Mouse (Mus musculus): ENCODE measurements around the gene Cyp2b10.
"Not testable (repeated sequence)": the region's sequence is repeated elsewhere in the genome, so short reads cannot be mapped to it uniquely, and the experiment has no call there.

The Cyp2b10 gene

DNA sequence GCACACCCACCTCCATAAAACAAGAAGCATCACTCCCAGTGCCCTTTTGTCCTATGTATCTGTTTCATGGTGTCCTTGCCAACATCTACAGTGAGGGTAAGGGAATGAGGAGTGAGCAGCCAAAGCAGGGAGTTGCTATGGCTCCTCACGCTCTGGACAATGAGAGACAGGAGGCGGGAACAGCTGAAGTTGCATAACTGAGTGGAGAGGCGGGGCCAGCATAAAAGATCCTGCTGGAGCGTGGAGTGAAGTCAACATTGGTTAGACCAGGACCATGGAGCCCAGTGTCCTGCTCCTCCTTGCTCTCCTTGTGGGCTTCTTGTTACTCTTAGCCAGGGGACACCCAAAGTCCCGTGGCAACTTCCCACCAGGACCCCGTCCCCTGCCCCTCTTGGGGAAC lies at the start of gene Cyp2b10:
TSS of gene Cyp2b10 (plus strand) at position 210 of the 400 bp plus-strand sequence.
- ATAC-seq (ENCODE audit: insufficient number of reproducible peaks, low FRiP score, low TSS enrichment): no peak

DNA sequence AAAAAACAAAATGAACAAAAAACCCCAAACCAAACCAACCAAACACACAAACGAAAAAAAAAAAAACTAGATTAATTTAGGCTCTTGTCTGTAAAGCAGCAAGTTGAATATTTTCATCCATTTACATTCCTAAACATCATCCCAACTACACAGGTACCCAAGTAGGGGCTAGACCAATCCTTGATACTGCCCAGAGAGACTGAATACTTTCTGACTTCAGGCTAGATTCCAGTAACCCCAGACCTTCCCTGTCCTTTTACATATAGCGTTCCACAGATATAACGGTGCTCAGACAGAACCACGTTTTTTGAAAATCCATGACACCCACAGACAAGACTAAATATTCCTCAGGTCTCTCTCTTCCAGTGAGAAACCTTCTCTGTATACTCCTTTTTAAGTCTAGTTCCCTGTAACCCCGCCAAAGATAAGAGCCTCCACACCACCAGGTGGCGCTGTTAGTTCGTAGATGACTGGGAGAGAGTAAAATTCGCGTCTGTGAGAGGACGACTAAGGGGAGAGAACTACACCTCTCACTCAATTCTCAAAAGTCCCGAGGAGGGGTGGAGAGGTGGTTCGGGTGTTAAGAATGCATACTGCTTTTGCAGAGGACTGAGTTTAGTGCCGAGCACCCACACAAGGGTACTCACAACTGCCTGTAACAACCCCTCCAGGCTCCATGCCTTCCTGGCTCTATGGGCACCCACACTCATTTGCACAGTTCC lies 49.5 kb upstream of the Cyp2b10 start:
- no peak for ATAC-seq (ENCODE audit: insufficient number of reproducible peaks, low FRiP score, low TSS enrichment)

DNA sequence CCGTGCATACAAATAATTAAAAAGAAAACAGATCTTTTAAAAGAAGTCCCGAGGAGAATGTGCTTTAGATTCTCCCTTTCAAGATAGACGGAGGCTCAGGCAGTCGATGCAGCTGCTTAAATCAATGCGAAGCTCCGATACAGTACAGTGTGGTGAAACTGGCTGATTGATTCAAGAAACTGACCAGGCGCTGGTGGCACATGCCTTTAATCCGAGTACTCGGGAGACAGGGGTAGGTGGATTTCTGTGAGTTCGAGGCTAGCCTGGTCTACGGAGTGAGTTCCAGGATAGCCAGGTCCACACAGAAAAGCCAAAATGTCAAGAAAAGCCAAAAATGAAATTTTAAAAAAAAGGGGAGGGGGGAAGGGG lies 49.0 kb upstream of the Cyp2b10 start:
- ATAC-seq (ENCODE audit: insufficient number of reproducible peaks, low FRiP score, low TSS enrichment): no peak

DNA sequence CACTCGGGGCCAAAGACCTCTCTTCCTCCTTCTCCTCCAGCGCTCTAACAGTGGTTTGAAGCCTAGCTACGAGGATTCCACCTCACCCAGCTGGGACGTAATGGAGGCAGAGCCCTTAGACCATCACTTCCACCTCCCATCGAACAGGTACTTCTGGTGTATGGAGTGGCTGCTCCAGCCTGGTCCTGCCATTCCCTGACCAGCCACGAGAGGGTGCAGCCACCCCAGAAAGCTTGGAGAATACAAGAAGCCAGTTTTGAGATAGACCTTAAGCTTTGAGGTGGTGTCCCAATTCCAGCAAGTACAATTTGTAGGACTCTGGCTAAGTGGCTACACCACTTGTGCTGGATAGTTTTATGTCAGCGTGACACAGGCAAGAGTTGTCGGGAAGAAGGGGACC lies 42.3 kb upstream of the Cyp2b10 start:
- ATAC-seq (ENCODE audit: insufficient number of reproducible peaks, low FRiP score, low TSS enrichment): no peak

DNA sequence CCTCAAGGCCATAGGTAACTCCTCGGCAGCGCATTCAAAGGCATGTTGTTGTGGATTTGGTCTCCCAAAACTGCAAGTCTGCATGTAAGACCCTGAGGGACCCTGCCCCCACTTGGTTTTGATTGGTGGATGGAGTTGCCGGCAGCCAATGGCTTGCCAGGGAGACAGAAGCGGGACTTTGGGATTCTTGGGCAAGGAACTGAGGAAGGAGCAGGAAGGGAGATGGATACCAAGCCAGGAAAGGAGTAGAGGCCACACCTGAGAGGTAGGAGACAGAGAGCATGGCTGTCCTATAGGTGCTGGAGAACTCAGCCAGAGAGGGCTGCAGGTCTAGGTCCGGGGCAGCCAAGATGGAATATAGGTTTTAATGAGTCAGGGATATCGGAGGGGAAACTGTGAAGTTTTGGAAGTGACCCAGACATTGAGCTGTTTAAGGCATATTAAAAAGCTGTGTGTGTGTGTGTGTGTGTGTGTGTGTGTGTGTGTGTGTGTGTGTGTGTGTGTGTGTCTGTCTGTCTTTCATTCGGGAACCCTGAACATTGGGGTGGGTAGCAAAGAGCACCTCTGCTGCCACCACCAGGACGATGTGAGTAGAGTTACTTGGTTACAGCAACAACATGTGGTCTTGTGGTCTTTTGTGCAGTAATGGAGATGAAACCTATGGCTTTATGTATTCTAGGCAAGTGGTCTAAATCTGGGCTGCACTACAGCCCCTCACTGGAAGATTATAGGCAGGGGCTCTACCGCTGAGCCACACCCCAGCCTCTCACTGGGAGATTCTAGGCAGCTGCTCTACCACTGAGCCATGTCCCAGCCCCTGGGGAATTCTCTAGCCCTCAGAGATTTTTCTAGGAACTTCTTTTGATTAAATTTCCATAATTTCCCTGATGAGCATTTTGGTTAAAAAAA lies 37.2 kb upstream of the Cyp2b10 start:
- no peak for ATAC-seq (ENCODE audit: insufficient number of reproducible peaks, low FRiP score, low TSS enrichment)

DNA sequence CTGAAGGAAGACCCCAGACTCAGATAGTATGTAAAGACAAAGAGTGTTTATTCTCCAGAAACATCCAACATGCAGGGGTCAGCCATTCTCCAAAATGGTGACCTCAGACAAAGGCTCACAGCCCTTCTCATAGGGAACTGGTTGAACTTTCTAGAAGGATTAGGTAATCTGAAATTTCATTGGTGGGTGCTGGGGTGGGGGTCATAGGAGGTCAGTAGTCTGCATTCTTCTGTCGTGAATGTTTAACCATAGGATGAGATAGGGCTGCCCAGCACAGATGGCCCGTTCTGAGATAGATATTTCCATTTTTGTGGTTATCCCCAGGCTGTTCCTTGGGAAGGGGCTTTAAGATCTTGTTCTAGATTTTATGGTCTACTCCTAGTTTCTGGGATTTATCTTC lies 35.1 kb upstream of the Cyp2b10 start:
- ATAC-seq (ENCODE audit: insufficient number of reproducible peaks, low FRiP score, low TSS enrichment): no peak

DNA sequence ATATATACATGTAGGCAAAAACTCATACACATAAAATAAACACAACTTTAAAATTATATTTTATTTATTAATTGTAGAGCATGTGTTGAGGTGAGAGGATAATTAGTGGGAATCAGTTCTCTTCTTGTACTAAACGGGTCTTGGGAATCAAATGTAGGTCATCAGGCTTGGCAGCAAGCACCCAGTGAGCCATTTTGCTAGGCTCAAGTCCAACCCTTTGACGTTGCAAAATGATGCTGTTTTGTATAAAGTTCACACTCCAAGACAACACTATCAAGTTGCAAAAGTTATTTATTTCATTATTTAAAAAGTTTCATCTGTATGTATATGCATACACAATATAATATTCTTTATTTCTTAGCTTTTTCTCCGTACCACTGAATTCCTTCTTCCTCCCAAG lies 33.7 kb upstream of the Cyp2b10 start:
- ATAC-seq (ENCODE audit: insufficient number of reproducible peaks, low FRiP score, low TSS enrichment): no peak

DNA sequence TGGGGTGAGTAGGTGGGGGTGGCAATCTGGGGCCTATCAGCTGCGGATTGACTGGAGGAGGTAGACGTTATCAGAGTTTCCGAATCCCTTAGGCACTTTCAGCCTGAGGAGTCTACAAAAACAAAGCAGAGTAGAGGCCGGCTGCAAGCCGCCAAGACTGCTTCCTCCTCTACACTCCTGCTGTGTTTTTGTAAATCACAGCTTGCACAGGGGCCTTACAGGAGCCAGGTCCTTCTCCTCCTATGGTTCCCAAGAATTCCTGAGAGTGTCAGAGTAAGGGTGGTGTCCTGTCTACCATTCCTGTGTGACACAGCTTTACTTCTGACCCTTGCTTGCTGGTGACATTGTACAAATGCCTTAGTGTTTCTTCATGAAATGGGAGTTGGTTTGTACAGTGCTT lies 32.6 kb upstream of the Cyp2b10 start:
- ATAC-seq (ENCODE audit: insufficient number of reproducible peaks, low FRiP score, low TSS enrichment): no peak

DNA sequence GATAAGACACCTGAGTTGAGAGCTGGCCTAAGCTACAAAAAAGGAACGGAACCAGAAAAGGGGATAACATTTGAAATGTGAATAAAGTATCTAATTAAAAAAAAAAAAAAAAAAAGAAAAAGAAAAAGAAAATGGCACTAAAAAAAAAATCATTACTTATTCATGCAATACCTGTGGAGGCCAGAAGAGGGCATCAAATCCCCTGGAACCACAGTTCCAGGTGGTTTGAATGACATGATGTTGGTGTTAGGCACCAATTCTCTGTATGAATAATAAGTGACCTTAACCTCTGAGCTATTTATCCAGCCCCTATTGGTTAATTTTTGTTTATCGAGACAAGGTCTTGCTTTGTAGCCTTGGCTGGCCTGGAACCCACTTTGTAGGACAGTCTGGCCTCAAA lies 27.6 kb upstream of the Cyp2b10 start:
- no peak for ATAC-seq (ENCODE audit: insufficient number of reproducible peaks, low FRiP score, low TSS enrichment)

DNA sequence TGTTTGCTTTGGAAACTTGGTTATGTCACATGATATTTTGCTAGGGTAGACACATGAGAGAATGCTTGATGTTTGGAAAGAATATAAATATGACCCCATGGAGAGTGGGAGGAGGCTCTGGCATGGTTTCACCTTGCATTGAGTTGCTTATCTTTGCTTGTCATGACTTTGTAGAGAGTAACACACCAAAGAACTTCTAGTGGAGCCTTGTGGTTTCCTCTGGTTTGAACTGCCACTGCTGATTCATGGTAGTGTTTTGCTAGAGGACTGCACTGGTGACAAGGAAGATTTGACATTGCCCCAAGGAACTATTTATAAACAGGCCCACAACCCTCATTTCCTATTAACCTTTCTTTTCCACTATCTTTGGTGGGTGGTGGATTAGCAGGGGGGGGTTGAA lies 24.8 kb upstream of the Cyp2b10 start:
- no peak for ATAC-seq (ENCODE audit: insufficient number of reproducible peaks, low FRiP score, low TSS enrichment)

DNA sequence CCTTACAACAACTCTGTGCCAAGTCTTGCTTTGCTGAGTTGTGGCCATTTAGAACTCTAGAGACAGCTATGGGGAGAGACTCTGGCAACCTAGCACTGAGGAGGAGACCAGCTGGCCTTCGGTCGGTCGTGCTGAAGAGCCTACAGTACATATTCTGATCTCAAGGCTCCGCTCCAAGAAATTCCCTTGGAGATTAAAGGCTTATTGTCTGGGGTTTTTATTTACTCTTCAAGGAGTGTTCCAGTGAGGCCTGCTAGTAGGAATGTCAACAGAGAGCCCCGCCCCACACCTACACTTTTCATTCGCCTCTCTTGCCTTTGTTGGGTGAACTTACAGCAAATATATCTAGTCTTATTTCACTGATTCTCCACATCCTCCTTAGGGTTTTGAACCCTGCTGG lies 18.7 kb upstream of the Cyp2b10 start:
- no peak for ATAC-seq (ENCODE audit: insufficient number of reproducible peaks, low FRiP score, low TSS enrichment)

DNA sequence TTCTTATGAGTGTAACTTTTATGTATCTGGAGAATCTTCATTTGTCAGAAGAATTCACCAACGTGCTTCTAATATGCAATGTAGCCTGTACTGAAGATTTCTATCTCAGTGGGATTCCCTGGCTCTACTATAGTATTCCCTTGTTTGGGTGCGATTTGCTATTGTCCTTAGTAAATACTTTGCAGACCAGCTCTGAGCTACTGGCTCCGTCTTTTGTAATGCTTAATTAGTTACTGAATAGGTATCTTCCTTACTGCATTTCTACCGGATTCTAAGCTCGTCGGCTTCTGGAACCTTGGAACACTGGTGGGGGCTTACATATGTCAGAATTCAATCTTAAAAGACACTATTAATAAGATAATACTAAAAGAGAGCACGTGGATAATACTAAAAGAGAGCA lies 16.7 kb upstream of the Cyp2b10 start:
- not testable (repeated sequence) for ATAC-seq (ENCODE audit: insufficient number of reproducible peaks, low FRiP score, low TSS enrichment)

DNA sequence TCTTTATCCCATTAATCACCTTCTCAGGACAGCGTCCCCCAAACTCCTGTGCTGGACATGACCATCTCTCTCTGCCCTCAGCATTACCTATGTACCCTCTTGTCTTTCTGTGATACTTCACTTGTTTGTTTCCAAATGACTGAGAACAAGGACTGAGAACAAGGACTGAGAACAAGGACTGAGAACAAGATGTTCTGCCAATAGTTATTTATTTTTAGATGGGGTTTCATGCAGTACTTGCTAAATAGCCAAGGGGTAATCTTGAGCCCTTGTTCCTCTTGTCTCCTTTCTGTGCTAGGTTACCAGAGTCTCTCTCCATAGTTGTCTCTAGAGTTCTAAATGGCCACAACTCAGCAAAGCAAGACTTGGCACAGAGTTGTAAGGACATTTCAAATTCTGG lies 13.1 kb upstream of the Cyp2b10 start:
- ATAC-seq (ENCODE audit: insufficient number of reproducible peaks, low FRiP score, low TSS enrichment): no peak

DNA sequence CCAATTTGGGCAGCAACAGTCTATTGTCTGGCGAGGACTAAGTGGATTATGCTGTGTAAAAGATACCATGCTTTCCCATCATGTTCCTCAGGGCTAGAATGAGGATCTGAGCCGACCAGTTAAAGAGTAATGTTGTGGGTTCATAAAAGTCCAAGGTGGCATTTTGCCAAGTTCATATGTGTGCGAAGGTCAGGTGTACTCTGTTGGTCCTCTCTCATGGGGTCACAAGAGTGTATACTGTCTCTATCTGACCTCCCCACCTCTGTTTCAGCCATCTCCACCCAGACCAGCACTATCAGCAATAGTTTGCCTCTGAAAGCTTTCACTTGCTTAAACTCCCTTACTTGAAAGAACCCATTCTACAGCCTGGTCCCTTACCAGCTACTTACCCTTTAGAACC lies 9.7 kb upstream of the Cyp2b10 start:
- no peak for ATAC-seq (ENCODE audit: insufficient number of reproducible peaks, low FRiP score, low TSS enrichment)

DNA sequence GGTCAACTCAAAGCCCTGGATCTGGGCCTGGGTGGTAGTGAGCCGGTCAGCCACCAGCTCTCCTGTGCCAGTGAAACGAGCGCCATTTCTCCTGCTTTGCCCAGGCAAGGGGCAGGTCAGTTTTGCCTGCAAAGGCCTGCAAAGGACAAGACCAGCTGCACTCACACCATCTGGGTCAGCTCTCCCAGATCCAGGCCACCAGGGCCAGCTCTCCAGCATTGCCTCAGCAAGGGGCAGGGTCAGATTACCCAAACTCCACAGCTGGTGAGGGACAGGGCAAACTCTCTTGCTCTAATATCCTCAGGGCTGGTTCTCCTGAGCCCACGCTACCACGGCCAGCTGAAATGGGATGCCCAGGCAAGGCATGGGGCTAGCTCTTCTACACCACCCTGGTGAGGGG lies 4.3 kb upstream of the Cyp2b10 start:
- ATAC-seq (ENCODE audit: insufficient number of reproducible peaks, low FRiP score, low TSS enrichment): no peak

DNA sequence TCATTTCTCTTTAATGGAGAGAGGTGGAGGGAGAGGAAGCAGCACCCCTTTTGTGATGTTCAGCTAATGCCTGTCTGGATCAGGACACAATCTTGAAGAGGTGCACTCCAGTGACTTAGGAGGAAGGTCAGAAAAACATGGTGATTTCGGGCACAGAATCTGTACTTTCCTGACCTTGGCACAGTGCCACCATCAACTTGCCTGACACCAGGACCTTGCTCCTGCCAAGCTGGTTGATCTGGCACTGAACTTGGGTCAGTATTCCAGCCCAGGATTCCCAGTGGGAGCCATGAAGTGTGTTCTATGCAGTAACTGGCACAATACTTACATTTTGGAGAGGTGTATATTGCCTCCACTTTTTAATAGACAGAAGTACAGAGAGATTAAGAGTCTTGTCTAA lies 2.3 kb upstream of the Cyp2b10 start:
- no peak for ATAC-seq (ENCODE audit: insufficient number of reproducible peaks, low FRiP score, low TSS enrichment)

DNA sequence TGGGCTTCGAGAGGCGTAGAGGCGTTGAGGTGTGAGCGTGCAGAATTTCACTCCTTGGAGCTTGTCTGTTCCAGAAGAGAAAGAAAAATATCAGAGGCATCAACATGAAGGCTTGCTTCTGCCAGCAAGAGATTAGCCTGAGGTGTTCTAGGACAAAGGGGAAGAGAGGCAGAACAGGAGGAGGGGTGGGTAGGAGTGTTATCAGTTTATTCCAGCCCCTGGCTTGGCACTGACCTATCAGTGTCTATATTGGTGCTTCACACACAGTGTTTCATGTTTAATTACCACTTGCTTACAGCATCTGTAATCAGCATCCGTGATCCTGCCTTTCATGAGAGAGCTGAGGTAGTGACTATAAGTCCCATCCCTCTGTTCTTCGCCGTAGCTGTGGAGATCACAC lies 644 bp downstream of the Cyp2b10 start:
- no peak for ATAC-seq (ENCODE audit: insufficient number of reproducible peaks, low FRiP score, low TSS enrichment)

DNA sequence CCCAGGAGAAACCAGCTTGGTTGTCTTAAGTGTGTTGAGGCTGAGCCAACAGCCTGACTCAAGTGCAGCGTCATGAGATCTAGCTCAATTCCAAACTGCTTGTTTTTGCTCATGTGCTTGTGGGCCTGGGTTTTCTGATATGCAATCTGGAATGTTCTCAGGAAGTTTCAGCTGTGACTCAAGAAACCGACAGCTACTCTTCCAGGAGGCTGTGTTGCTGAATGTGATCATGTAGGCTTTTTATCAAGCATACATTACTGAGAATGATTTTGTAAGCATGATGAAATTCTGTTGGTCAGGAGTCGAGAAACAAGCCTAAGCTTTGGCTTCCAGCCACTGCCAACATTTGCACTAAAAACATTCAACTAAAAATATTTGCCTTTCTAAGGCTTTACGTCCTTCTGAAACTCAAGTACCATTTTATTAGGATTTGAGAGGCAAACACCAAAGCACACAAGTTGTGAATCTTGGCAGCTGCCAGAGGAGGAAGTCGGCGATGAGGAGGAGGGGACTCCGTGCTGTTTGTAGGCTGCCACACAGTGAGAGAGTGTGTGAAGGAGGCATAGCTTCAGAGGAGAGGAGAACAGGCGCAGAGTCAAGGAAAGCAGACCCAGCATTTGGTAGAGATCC lies 4.8 kb downstream of the Cyp2b10 start:
- no peak for ATAC-seq (ENCODE audit: insufficient number of reproducible peaks, low FRiP score, low TSS enrichment)

DNA sequence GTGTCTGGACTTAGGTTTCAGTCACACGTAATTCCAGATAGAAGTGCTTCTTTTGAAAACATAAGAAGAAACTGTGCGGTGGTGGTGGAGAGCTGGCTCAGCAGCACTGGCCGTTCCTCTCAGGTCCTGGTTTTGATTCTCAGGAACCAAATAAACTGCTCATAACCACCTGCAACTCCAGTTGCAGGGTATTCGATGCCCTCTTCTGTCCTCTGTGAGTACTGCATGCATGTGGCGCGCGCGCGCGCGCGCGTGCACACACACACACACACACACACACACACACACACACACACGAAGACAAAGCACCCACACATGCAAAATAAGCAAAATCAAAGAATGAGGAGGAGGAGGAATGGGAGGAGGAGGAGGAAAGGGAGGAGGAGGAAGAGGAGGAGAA lies 5.7 kb downstream of the Cyp2b10 start:
- no peak for ATAC-seq (ENCODE audit: insufficient number of reproducible peaks, low FRiP score, low TSS enrichment)

DNA sequence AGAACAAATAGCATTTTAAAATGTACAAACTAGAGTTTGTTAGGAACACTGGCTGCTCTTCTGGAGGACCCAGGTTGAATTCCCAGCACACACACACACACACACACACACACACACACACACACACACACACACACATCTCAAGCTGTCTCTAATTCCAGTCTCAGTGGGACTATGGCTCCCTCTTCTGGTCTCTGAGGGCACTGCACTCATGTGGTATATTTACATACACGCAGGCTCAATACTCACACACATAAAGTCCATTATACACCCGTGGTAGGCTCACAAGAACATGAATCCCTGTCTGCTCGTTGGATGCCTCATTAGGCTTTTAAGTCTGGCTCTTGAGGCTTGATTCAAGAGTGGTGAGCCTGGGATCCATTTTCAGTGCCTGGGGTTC lies 6.6 kb downstream of the Cyp2b10 start:
- ATAC-seq (ENCODE audit: insufficient number of reproducible peaks, low FRiP score, low TSS enrichment): no peak

DNA sequence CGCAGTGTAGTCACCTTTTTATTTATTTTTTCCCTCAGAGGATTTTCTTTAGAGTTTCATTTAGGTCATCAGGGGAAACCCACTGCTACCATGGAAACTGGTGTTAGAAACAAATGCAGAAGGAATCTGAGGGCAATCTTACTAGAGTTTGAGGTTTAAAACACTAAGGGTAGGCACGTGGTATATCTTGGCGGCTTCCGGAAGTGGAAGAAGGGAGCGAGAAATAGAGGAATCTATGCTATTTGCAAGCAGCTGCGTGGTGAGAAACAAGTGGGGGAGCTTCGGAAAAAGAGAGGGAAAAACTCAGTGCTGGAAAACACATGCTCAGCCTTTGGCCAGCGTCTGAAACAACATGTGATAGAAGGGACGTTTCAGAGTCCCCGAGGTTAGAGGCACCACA lies 7.1 kb downstream of the Cyp2b10 start:
- no peak for ATAC-seq (ENCODE audit: insufficient number of reproducible peaks, low FRiP score, low TSS enrichment)
